Mouse (Mus musculus): ENCODE data around the gene Inka2.

Inka2 gene

DNA sequence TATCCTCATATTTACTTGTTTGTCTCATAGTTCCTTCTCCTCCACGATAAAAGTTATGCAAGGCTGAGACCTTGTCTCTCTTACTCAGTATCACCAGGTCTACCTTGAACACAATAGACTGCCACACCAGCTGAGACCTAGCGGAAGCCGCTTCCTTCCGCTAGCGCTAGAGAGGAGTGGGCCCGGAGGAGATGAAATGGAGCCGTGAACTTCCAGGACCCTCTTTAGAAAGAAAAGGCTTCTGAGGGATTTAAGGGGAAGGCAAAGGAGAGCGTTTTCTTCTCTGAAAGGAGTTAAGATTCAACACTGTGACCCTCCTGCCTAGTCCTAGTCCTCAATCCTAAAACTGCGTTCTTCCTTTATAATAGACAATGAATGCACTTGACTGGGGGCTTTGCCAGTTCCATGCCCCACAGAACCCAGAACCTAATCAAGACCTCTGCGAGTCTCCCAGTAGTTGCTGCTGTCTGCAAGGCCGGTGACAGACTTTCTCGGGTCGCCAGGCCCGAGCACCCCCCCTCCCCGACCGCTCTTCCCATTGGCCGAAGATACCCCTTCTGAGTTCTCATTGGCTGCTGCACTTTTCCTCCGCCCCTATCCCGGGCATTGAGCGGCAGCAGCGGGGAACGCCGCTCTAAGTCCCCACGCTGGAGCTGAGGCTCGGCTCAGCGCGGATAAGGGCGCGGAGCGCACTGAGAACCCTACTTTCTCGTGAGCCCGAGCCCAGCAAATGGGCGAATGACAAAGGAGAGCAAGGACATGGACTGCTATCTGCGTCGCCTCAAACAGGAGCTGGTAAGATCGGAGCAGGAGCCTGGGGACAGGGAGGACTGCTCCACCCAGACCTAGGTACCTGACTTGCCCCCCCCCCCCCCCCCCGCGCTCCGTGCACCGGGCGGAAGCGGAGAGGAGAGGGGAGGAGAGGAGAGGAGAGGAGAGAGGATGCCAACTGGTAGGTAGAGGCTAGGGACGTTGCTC is at the start of gene Inka2:
TSS of gene Inka2 (plus strand) at position 569 of the 978 bp plus-strand sequence.
- peak; percentile 49 for DNase-seq (ENCODE audit: low spot score)

- DNase-seq (ENCODE audit: low spot score): no peak
Observed at GRCm38 (mm10) chr3:105655031-105655585, 49.3 kb upstream of the Inka2 start.

- DNase-seq (ENCODE audit: low spot score): no peak
Observed at GRCm38 (mm10) chr3:105660530-105660929, 43.9 kb upstream of the Inka2 start.

- no peak for DNase-seq (ENCODE audit: low spot score)
Observed at GRCm38 (mm10) chr3:105663043-105663442, 41.4 kb upstream of the Inka2 start.

- DNase-seq (ENCODE audit: low spot score): no peak
Observed at GRCm38 (mm10) chr3:105665105-105665765, 39.2 kb upstream of the Inka2 start.

GRCm38 (mm10) chr3:105666996-105667523 is 37.3 kb upstream of the Inka2 start:
- DNase-seq (ENCODE audit: low spot score): no peak

- DNase-seq (ENCODE audit: low spot score): no peak
Observed at GRCm38 (mm10) chr3:105668161-105668560, 36.2 kb upstream of the Inka2 start.

DNA sequence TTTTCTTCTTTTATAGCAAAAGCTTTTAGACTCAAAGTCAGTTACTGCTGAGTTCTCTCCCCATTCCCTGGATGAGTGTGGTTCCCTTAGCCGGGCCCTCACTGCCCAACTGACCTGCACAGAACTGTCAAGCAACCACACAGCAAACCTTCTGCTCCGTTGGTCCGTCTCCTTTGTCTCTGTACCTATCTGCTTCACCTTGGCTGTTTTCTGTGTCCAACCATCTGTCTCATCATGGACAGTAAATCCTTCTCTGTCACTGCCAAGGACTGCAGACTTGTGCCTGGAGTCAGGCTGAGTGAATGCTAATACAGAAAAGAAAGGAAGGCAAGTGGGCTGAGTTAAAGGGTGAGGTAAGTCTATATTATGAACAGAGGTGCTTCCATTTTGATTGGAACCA is 34.6 kb upstream of the Inka2 start:
- no peak for DNase-seq (ENCODE audit: low spot score)

- no peak for DNase-seq (ENCODE audit: low spot score)
Observed at GRCm38 (mm10) chr3:105670801-105671200, 33.6 kb upstream of the Inka2 start.

DNA sequence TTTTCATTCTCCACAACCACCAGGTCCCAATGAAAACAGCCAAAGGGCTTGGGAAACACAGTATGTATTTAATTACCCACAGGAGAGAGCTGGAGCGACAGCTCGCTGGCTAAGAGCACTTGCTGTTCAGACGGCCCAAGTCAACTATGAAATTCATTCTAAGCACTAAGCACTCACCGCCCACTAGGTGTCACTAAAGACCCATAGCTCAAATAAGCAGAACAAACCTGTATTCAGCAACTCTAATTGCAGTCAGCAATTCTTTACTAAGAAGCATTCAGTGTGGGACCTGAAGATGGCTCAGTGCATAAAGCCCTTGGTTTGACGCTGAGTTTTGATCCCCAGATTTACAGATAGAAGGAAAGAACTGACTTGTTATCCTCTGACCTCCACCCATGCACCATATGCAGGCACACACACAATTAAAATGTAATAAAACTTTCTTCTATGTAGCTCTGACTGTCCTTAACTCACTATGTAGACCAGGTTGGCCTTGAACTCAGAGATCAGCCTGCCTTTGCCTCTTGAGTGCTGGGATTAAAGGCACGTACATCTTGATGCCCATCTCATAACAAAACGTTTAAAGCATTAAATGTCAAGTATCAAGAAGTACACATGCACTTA is 29.7 kb upstream of the Inka2 start:
- peak; percentile 48 for DNase-seq (ENCODE audit: low spot score)

- no peak for DNase-seq (ENCODE audit: low spot score)
Observed at GRCm38 (mm10) chr3:105675932-105676331, 28.5 kb upstream of the Inka2 start.

DNA sequence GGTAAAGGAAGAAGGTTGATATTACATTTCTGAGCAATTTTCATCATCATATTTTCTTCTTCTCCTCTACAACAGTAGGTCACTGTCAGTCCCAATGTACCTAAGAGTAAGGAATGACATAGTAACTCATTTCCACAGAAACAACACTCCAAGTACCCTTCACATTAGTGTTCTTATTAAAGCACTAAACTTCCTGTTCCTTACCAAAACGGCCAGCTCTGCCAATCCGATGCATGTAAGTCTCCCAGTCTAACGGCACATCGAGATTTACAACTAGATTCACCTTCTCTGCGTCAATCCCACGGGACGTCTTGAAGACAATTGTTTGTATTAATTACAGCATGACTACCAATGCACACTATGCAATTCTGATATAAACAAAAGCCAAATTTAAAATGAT is 24.1 kb upstream of the Inka2 start:
- no peak for DNase-seq (ENCODE audit: low spot score)

DNA sequence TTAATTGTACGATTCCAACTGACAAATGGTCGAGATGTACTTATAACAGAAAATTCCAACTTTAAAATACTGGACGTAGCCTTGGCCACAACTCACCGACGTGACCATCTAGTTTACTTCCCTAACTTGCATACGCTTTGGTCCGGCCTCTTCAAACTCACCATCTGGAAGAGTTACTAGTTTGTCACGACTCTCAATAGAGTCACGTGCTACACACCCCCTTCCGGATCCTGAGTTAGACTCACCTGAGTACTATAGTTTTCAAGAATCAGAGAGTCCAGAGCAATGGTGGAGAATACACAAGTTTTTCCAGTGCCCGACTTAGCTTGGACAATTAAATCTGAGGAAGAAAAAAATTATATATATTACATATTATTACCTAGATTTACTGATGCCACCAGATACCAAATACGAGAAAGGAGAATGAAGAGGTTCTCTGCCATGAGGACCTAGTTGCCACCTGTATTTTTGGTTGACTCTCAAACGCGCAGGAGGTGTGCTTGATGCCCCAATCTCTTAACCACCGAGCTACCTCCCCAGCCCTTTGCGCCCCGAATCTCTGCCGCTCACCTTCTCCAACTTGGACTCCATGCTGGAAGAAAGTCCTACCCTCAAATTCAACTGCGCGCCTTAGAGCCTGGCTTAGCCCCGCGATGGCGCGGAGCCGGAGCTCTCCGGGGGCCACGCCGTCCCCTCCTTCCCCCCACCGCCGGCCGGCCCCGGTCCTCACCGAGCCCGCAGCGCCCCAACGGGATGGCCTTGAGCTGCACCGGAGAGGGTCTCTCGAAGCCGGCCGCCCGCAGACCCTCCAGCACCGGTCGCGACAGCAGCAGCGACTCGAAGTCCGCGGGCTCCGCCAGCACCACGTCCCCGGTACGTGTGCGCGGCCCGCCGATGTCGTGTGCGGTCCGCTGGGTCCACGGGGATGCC is 17.7 kb upstream of the Inka2 start:
- DNase-seq (ENCODE audit: low spot score): peak; percentile 40

- peak; percentile 87 for DNase-seq (ENCODE audit: low spot score)
Observed at GRCm38 (mm10) chr3:105687324-105688060, 16.9 kb upstream of the Inka2 start, which contains the start of gene Ddx20. Gene Ddx20 (minus strand): TSS chr3:105687574.

GRCm38 (mm10) chr3:105688536-105688935 is 15.9 kb upstream of the Inka2 start:
- no peak for DNase-seq (ENCODE audit: low spot score)

- no peak for DNase-seq (ENCODE audit: low spot score)
Observed at GRCm38 (mm10) chr3:105693327-105694080, 10.9 kb upstream of the Inka2 start.

- DNase-seq (ENCODE audit: low spot score): no peak
Observed at GRCm38 (mm10) chr3:105695476-105696386, 8.7 kb upstream of the Inka2 start.
